In genomic region chr8:114206421-114206983, GRCm38 (mm10) we compare ENCODE assay signal across 8 mouse cellular contexts. TPM values are rescaled to one million over a fixed set of nuclear protein-coding genes. Genes with fewer than 3 reads are reported as not detected.
DNase-seq lines count a peak whose midpoint lies in the region; ATAC-seq and TF ChIP-seq lines count a peak whose summit lies in the region.

No protein-coding gene starts in this region.

- TF ChIP-seq POLR2A in heart, adult 2 months (IDR thresholded peaks at IDR 0.05; ENCODE audit: insufficient read depth, low read depth, low read length), result no peak

- H3K9me3 ChIP-seq in heart, embryonic 14.5 days (ENCODE audit: control insufficient read depth, low read length), result peaks cover 4% of the 10 kb centered on the region; the same call in 1 of the 2 replicates
- peaks cover 7% of the 10 kb centered on the region; the same call in 1 of the 2 replicates for H3K9me3 ChIP-seq in hindbrain, embryonic 13.5 days
- H3K9me3 ChIP-seq in neural tube, embryonic 12.5 days, result no peaks in the 10 kb centered on the region

- no peaks in the 10 kb centered on the region for H3K36me3 ChIP-seq in heart, embryonic 14.5 days (ENCODE audit: control insufficient read depth, insufficient read depth, low read length)
- no peaks in the 10 kb centered on the region for H3K36me3 ChIP-seq in heart, adult 2 months (ENCODE audit: control insufficient read depth, insufficient read depth, low read length)
- peaks cover 2% of the 10 kb centered on the region for H3K36me3 ChIP-seq in hindbrain, embryonic 13.5 days
- peaks cover 5% of the 10 kb centered on the region; the same call in 1 of the 2 replicates for H3K36me3 ChIP-seq in neural tube, embryonic 12.5 days

- H3K4me1 ChIP-seq in heart, embryonic 14.5 days (ENCODE audit: control insufficient read depth in 2 of 2, insufficient read depth in 2 of 2, low read length in 2 of 2), result peaks cover 0 to 6% of the 10 kb centered on the region in 2 experiments; a peak in 3 of 4 replicates
- no peaks in the 10 kb centered on the region for H3K4me1 ChIP-seq in heart, adult 2 months (ENCODE audit: control insufficient read depth, insufficient read depth, low read length)
- peaks cover 35% of the 10 kb centered on the region for H3K4me1 ChIP-seq in hindbrain, embryonic 13.5 days (replicated peaks)
- H3K4me1 ChIP-seq in neural tube, embryonic 12.5 days, result peaks cover 13% of the 10 kb centered on the region

- no peak overlapping the region for H3K4me3 ChIP-seq in heart, embryonic 14.5 days (ENCODE audit: control insufficient read depth in 1 of 2, insufficient read depth in 1 of 2, low read depth in 1 of 2, low read length in 2 of 2)
- no peak overlapping the region for H3K4me3 ChIP-seq in heart, adult 2 months
- H3K4me3 ChIP-seq in hindbrain, embryonic 13.5 days, result peak overlapping the region; percentile 69
- H3K4me3 ChIP-seq in neural tube, embryonic 12.5 days, result peak overlapping the region; percentile 30

- no peak overlapping the region for H3K9ac ChIP-seq in heart, embryonic 14.5 days (ENCODE audit: low read length)
- no peak overlapping the region for H3K9ac ChIP-seq in heart, adult 2 months (ENCODE audit: low read depth, low read length)
- peak overlapping the region; percentile 83 for H3K9ac ChIP-seq in hindbrain, embryonic 13.5 days
- peak overlapping the region; percentile 59; the same call in 1 of the 2 replicates for H3K9ac ChIP-seq in neural tube, embryonic 12.5 days

- no peak for TF ChIP-seq CTCF in heart, adult 2 months (IDR thresholded peaks at IDR 0.05)

- peak overlapping the region; percentile 78 for H3K4me2 ChIP-seq in heart, embryonic 14.5 days (ENCODE audit: low read length)
- peak overlapping the region; percentile 73 for H3K4me2 ChIP-seq in hindbrain, embryonic 13.5 days
- peak overlapping the region; percentile 90 for H3K4me2 ChIP-seq in neural tube, embryonic 12.5 days (replicated peaks)

- ATAC-seq in heart, embryonic 14.5 days (ENCODE audit: insufficient number of reproducible peaks, insufficient read depth, low FRiP score, low read depth), result no peak
- no peak for ATAC-seq in hindbrain, embryonic 13.5 days (ENCODE audit: low FRiP score)
- no peak for ATAC-seq in neural tube, embryonic 12.5 days (ENCODE audit: low FRiP score, low read depth)
- ATAC-seq in megakaryocyte progenitor cell, adult 5-6 weeks (replicated peaks; ENCODE audit: poor library complexity), result no peak

- no peak for DNase-seq in heart, adult 2 months
- DNase-seq in embryo, embryonic 10.5 days (ENCODE audit: low spot score), result peak; percentile 31
- DNase-seq in layer of hippocampus, adult 9-10 months (ENCODE audit: low spot score), result no peak
- DNase-seq in layer of hippocampus, postnatal 14 days (ENCODE audit: low spot score in 2 of 2), result no peak

- intact Hi-C loops in heart, adult 2 months (cut with DNase I), result no loop called here

- 7% methylated on average over 8 of the region's 8 CpGs for WGBS in heart, embryonic 14.5 days
- WGBS in heart, adult 2 months, result 2% methylated on average over 8 of the region's 8 CpGs
- 2% methylated on average over 8 of the region's 8 CpGs for WGBS in hindbrain, embryonic 13.5 days
- WGBS in neural tube, embryonic 12.5 days, result 3% methylated on average over 8 of the region's 8 CpGs

- H3K79me2 ChIP-seq in heart, adult 2 months (replicated peaks; ENCODE audit: control insufficient read depth, insufficient read depth, low read length), result no peaks in the 10 kb centered on the region

- TF ChIP-seq EP300 in heart, adult 2 months (IDR thresholded peaks at IDR 0.05; ENCODE audit: insufficient read depth, low read depth, low read length), result no peak

- no peak overlapping the region for H3K27ac ChIP-seq in heart, embryonic 14.5 days (replicated peaks in 1 of 2; ENCODE audit: control insufficient read depth in 1 of 2, insufficient read depth in 1 of 2, low read depth in 2 of 2, low read length in 2 of 2)
- no peak overlapping the region for H3K27ac ChIP-seq in heart, adult 2 months
- peak overlapping the region; percentile 56 for H3K27ac ChIP-seq in hindbrain, embryonic 13.5 days
- H3K27ac ChIP-seq in neural tube, embryonic 12.5 days, result no peak overlapping the region

- peaks cover 38% of the 10 kb centered on the region for H3K27me3 ChIP-seq in heart, embryonic 14.5 days (ENCODE audit: control insufficient read depth, insufficient read depth, low read length)
- peaks cover 7% of the 10 kb centered on the region for H3K27me3 ChIP-seq in heart, adult 2 months (ENCODE audit: control insufficient read depth, insufficient read depth, low read length)
- H3K27me3 ChIP-seq in hindbrain, embryonic 13.5 days, result no peaks in the 10 kb centered on the region
- H3K27me3 ChIP-seq in neural tube, embryonic 12.5 days (replicated peaks), result no peaks in the 10 kb centered on the region

RNA-seq across cellular contexts. Expression of gene Vat1l, which starts 1.1 kb away (rescaled TPM):
- polyA plus RNA-seq in heart, embryonic 14.5 days (2014; fragmentation: Nextera tagmentation; extraction: Ambion mirVana), result 0.20 TPM in 1 of 2 replicates, not detected in the other
- under 1 TPM; 0.05 to 0.30 TPM for total RNA-seq in heart, adult 2 months (2021)
- 0.97 and 1.2 TPM in 2 replicates for polyA plus RNA-seq in heart, adult 2 months (2012; rRNA removed)
- 31.4 and 38.1 TPM in 2 replicates for polyA plus RNA-seq in hindbrain, embryonic 13.5 days (2015; fragmentation: Nextera tagmentation; extraction: Ambion mirVana)
- 12.0 and 14.0 TPM in 2 replicates for polyA plus RNA-seq in neural tube, embryonic 12.5 days (2016; fragmentation: Nextera tagmentation; extraction: Ambion mirVana)
- total RNA-seq in megakaryocyte progenitor cell, adult 5-6 weeks (2015), result not detected in 2 replicates
- not detected in 2 replicates for total RNA-seq in megakaryocyte progenitor cell, adult 5-6 weeks (2017)
- total RNA-seq in layer of hippocampus, postnatal 14 days (2021), result 10 to 100 TPM; 26.3 to 40.0 TPM

Comparison
In these comparisons a context has a peak if more than half of its experiments do, and no peak if none do; other contexts are left out.
1. H3K4me3 ChIP-seq: peak in hindbrain, embryonic 13.5 days (single experiment) and neural tube, embryonic 12.5 days (single experiment); none in heart, embryonic 14.5 days (0 of 2) and heart, adult 2 months (single experiment).
2. H3K9ac ChIP-seq: peak in hindbrain, embryonic 13.5 days (single experiment) and neural tube, embryonic 12.5 days (single experiment); none in heart, embryonic 14.5 days (single experiment) and heart, adult 2 months (single experiment).
3. Peak in every context shown above with its lines, with median percentiles within 50 percentile points of each other: H3K4me2 ChIP-seq.